Mouse (Mus musculus): Measurements from ENCODE around the gene Atp2a2.

- no peak for TF ChIP-seq GATA1 (IDR thresholded peaks at IDR 0.05; ENCODE audit: borderline replicate concordance, low read length)
- no peak for TF ChIP-seq FLI1 (IDR thresholded peaks at IDR 0.05; ENCODE audit: low read length)
These were observed 46.6 kb upstream of the Atp2a2 start for GRCm38 (mm10) chr5:122548671-122549070.

Measured in megakaryocyte, embryonic 14.5 days (primary cell).